Mouse (Mus musculus) neural tube, embryonic 11.5 days (tissue): ENCODE measurements at regions not wholly inside any gene's neighbourhood (a gene's known extent, or its start where the extent isn't known, plus 50 kb on each side); places are given as distances from the start of the nearest gene placed in this dataset.

Experiments used
- ATAC-seq: fragments of 200-750 bp; cut with Nextera tagmentation; 2 replicates; pipeline ENCODE4 v1.8.0; 2017; ENCODE audit warnings: moderate number of reproducible peaks, mild to moderate bottlenecking, moderate TSS enrichment, moderate library complexity; ENCODE audit not compliant: insufficient read depth, low FRiP score, low TSS enrichment
- DNase-seq: peaks from one replicate; pipeline ENCODE4 v3.0.0-alpha.2; 2015; ENCODE audit warnings: low spot score
- H3K27ac ChIP-seq: fragments of 300-500 bp; sonication (generic); 2 replicates; pipeline ENCODE4 v1.5.1; 2014; ENCODE audit warnings: low read depth, mild to moderate bottlenecking, low read length
- H3K27me3 ChIP-seq: fragments of 300-500 bp; sonication (generic); 2 replicates; pipeline ENCODE4 v1.6.1; 2014; ENCODE audit warnings: mild to moderate bottlenecking, low read length, mixed read lengths; ENCODE audit not compliant: control insufficient read depth, insufficient read depth
- H3K36me3 ChIP-seq: fragments of 300-500 bp; sonication (generic); 2 replicates; pipeline ENCODE4 v1.6.1; 2014; ENCODE audit warnings: mild to moderate bottlenecking, low read length, moderate library complexity, mixed read lengths; ENCODE audit not compliant: control insufficient read depth, insufficient read depth
- H3K4me1 ChIP-seq: fragments of 300-500 bp; sonication (generic); 2 replicates; pipeline ENCODE4 v1.6.1; 2014; ENCODE audit warnings: low read length, mixed read lengths; ENCODE audit not compliant: control insufficient read depth, insufficient read depth
- H3K4me2 ChIP-seq: fragments of 300-500 bp; sonication (generic); 2 replicates; pipeline ENCODE4 v1.6.1; 2014; ENCODE audit warnings: low read depth, mild to moderate bottlenecking, moderate library complexity
- H3K4me3 ChIP-seq: fragments of 300-500 bp; sonication (generic); 2 replicates; pipeline ENCODE4 v1.5.1; 2014; ENCODE audit warnings: low read depth, low read length
- H3K9ac ChIP-seq: fragments of 300-500 bp; sonication (generic); 2 replicates; pipeline ENCODE4 v1.6.1; 2014; ENCODE audit warnings: mild to moderate bottlenecking, low read length
- H3K9me3 ChIP-seq: fragments of 300-500 bp; sonication (generic); 2 replicates; pipeline ENCODE4 v1.6.1; 2016; ENCODE audit warnings: low read length; ENCODE audit not compliant: control insufficient read depth
- WGBS: fragments of 180-500 bp; shearing (Covaris S2); extraction: QIAGEN DNeasy Blood & Tissue Kit; methylation state at CpG from one replicate; pipeline ENCODE4 v1.1.7; 2014; 5-methylcytosine and 5-hydroxymethylcytosine counted together

GRCm38 (mm10) chr12:71498246-71499029 is 188.8 kb downstream of the Dact1 start:
- Histone ChIP-seq H3K4me1 (peaks cover 8% of the 10 kb centered on the region), H3K4me2 (no peak overlapping the region), H3K27me3 (no peaks in the 10 kb centered on the region), H3K9me3 (no peaks in the 10 kb centered on the region), H3K4me3 (no peak overlapping the region), H3K27ac (no peak overlapping the region), H3K9ac (no peak overlapping the region), H3K36me3 (no peaks in the 10 kb centered on the region)
- DNase-seq = no peak
- ATAC-seq = no peak
- 68% methylated on average over 14 of the region's 14 CpGs for WGBS

- no peaks in the 10 kb centered on the region for H3K27me3 ChIP-seq
- no peak overlapping the region for H3K9ac ChIP-seq
- peaks cover 5% of the 10 kb centered on the region; the same call in 1 of the 2 replicates for H3K4me1 ChIP-seq
- no peak overlapping the region for H3K4me3 ChIP-seq
- 80% methylated on average over 7 of the region's 7 CpGs for WGBS
- H3K9me3 ChIP-seq = no peaks in the 10 kb centered on the region
- ATAC-seq (no peak), DNase-seq (no peak)
- H3K36me3 ChIP-seq = no peaks in the 10 kb centered on the region
- H3K27ac ChIP-seq = no peak overlapping the region
- H3K4me2 ChIP-seq = no peak overlapping the region
These were observed 191.7 kb downstream of the Dact1 start for GRCm38 (mm10) chr12:71501299-71501810.

- no peak overlapping the region for H3K4me3 ChIP-seq
- no peaks in the 10 kb centered on the region for H3K36me3 ChIP-seq
- no peak overlapping the region for H3K9ac ChIP-seq
- WGBS = 41% methylated on average over 11 of the region's 11 CpGs
- DNase-seq (no peak), ATAC-seq (no peak)
- no peak overlapping the region for H3K27ac ChIP-seq
- peaks cover 5% of the 10 kb centered on the region; the same call in 1 of the 2 replicates for H3K4me1 ChIP-seq
- no peak overlapping the region for H3K4me2 ChIP-seq
- H3K27me3 ChIP-seq = no peaks in the 10 kb centered on the region
- no peaks in the 10 kb centered on the region for H3K9me3 ChIP-seq
These were observed 193.6 kb downstream of the Dact1 start for GRCm38 (mm10) chr12:71503265-71503664.

- DNase-seq (no peak), ATAC-seq (no peak)
- no peaks in the 10 kb centered on the region for H3K9me3 ChIP-seq
- no peak overlapping the region for H3K9ac ChIP-seq
- WGBS = 56% methylated on average over 4 of the region's 4 CpGs
- H3K4me1 ChIP-seq = peaks cover 5% of the 10 kb centered on the region; the same call in 1 of the 2 replicates
- no peak overlapping the region for H3K27ac ChIP-seq
- no peak overlapping the region for H3K4me3 ChIP-seq
- H3K27me3 ChIP-seq = no peaks in the 10 kb centered on the region
- no peaks in the 10 kb centered on the region for H3K36me3 ChIP-seq
- no peak overlapping the region for H3K4me2 ChIP-seq
These were observed 196.5 kb downstream of the Dact1 start for GRCm38 (mm10) chr12:71506206-71506605.

- H3K4me2 ChIP-seq = no peak overlapping the region
- H3K4me3 ChIP-seq = no peak overlapping the region
- no peak overlapping the region for H3K9ac ChIP-seq
- 81% methylated on average over 1 of the region's 1 CpGs for WGBS
- peaks cover 5% of the 10 kb centered on the region; the same call in 1 of the 2 replicates for H3K4me1 ChIP-seq
- no peak overlapping the region for H3K27ac ChIP-seq
- no peaks in the 10 kb centered on the region for H3K9me3 ChIP-seq
- H3K36me3 ChIP-seq = no peaks in the 10 kb centered on the region
- no peaks in the 10 kb centered on the region for H3K27me3 ChIP-seq
- DNase-seq = no peak
- ATAC-seq = no peak
These were observed 197.0 kb downstream of the Dact1 start for GRCm38 (mm10) chr12:71506716-71507115.

GRCm38 (mm10) chr12:71512915-71513612 is 203.4 kb downstream of the Dact1 start:
- H3K4me1 ChIP-seq = no peaks in the 10 kb centered on the region
- no peaks in the 10 kb centered on the region for H3K9me3 ChIP-seq
- ATAC-seq (no peak), DNase-seq (no peak)
- H3K4me2 ChIP-seq = no peak overlapping the region
- no peak overlapping the region for H3K9ac ChIP-seq
- no peak overlapping the region for H3K4me3 ChIP-seq
- no peaks in the 10 kb centered on the region for H3K27me3 ChIP-seq
- no peak overlapping the region for H3K27ac ChIP-seq
- WGBS = 72% methylated on average over 7 of the region's 7 CpGs
- no peaks in the 10 kb centered on the region for H3K36me3 ChIP-seq

- no peak for ATAC-seq
- Histone ChIP-seq H3K27me3 (no peaks in the 10 kb centered on the region), H3K9me3 (no peaks in the 10 kb centered on the region), H3K9ac (no peak overlapping the region), H3K4me3 (no peak overlapping the region), H3K4me2 (no peak overlapping the region), H3K4me1 (no peaks in the 10 kb centered on the region), H3K36me3 (no peaks in the 10 kb centered on the region), H3K27ac (no peak overlapping the region)
- DNase-seq = no peak
- WGBS = 69% methylated on average over 1 of the region's 1 CpGs
These were observed 209.8 kb downstream of the Dact1 start for GRCm38 (mm10) chr12:71519520-71519919.

GRCm38 (mm10) chr12:71521936-71522335 is 212.3 kb downstream of the Dact1 start:
- no peak overlapping the region for H3K9ac ChIP-seq
- WGBS = 92% methylated on average over 3 of the region's 3 CpGs
- H3K27ac ChIP-seq = no peak overlapping the region

More at GRCm38 (mm10) chr12:71521936-71522335, 212.3 kb downstream of the Dact1 start:
- DNase-seq = no peak
- no peaks in the 10 kb centered on the region for H3K27me3 ChIP-seq
- no peaks in the 10 kb centered on the region for H3K9me3 ChIP-seq
- H3K4me3 ChIP-seq = no peak overlapping the region
- H3K4me2 ChIP-seq = no peak overlapping the region
- ATAC-seq = no peak
- no peaks in the 10 kb centered on the region for H3K36me3 ChIP-seq
- H3K4me1 ChIP-seq = no peaks in the 10 kb centered on the region
